Mouse (Mus musculus): ENCODE measurements around the gene Six4. TPM values are rescaled to one million over a fixed set of nuclear protein-coding genes. Genes with fewer than 3 reads are reported as not detected.
"Not testable (repeated sequence)": the region's sequence is repeated elsewhere in the genome, so short reads cannot be mapped to it uniquely, and the experiment has no call there.

The Six4 gene
- total RNA-seq, 4 experiments from 2014 or later = 0.94 to 1.4 (median 1.0) TPM

DNA sequence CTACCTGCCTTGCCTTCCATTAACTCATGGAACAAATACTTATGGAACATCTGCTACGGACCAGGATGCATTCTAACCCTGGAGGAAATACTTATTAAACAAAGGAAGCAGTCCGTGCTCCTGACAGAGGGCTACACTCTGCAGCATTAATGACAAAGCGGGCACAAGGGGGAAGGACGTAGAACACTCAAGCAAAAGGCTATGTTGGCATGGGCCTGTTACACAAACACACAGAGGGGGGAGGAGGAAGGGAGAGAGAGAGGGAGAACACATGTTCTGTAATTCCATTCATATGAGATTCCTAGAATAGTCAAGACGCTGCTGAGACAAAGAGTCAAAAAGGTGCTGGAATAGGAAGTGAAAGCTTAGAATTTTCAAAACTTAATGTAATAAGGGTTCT is 24.8 kb downstream of the Six4 start:
- no peak for DNase-seq

DNA sequence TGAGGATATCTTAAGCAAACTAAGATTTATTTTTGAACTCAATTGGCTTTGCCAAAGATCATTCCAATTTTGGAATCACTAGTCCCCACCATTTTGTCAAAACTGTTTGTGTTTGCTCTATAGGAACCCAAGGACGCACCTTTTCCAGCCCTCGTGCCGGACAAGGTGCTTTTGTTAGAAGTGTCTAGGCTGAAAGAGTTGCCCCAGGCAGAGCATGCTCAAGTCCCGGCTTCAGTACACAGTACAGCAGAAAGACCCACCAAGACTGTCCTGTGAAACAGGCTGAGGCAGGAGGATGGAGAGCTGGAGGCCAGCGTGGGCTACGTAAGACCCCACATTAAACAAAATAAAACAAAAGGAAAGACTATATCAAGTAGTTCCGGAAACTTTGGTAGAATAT is 26.2 kb downstream of the Six4 start:
- DNase-seq = no peak

DNA sequence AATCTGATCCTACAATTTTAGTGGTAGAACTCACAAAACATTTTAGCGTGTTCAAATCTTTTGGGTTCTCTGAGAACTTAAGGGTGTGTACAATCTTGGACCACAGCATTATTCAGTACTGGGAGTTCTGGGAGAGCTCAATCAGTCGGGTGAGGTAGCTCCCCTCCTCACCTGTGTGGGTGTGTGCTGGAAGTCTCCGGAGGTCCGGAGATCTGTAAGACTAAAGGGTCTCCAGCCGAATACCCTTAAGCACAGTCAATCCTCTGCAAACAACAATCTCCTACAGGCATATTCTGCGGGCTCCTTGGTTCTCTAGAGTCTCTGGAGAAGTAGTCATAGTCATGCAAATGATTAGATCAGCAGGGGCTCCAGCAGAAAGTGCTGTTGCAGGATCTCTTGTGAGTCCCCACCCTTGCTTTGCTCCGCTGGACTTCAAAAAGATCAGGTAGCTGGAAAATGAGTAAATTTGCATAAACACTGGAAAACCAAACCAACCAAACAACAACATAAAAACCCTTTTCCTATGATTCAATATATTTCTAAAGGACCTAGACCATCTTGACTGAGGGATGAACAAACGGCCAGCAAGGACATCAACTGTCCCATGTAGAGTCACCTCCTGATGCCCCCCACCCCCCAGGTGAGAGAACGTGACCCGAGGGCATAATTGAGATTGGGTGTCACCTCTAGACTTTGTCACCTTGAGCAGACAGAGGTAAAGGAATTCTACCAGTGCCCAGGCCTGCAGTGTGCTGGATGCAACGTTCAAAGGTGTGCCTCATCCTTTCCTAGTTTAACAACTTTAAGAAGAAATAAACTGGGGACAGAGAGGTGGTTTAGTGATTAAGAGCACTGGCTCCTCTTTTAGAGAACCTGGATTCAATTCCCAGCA is 27.3 kb downstream of the Six4 start:
- no peak for DNase-seq

DNA sequence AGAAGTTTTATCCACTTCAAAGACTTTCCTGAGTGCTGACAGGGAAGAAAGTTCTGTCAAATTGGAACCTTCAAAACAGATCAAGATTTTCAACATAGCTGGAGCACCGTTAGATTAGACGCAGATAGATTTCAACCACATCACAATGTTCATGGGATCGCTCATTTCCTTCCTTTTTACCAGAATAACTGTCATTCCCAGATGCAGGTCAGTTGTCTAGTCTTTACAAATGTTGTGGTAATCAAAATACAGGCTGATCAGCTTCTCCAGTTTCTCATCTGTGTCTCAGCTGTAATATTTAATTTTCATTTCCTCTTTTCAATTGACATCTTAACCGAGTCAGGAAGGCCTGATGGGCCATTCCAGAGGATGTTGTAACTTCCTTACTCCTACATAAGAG is 29.5 kb downstream of the Six4 start:
- DNase-seq = no peak

DNA sequence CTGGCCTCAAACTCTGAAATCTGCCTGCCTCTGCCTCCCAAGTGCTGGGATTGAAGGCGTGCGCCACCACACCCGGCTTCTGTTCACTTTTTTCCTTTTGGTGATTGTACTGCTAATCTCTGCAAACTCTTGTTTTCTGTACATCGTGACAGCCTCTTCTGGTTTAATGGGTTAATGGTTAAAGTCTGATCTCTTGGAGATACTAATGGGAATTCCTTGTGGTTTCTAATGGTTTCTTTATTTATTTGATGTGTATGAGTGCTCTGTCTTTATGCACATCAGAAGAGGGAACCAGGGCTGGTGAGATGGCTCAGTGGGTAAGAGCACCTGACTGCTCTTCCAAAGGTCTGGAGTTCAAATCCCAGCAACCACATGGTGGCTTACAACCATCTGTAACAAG is 31.4 kb downstream of the Six4 start:
- not testable (repeated sequence) for DNase-seq

DNA sequence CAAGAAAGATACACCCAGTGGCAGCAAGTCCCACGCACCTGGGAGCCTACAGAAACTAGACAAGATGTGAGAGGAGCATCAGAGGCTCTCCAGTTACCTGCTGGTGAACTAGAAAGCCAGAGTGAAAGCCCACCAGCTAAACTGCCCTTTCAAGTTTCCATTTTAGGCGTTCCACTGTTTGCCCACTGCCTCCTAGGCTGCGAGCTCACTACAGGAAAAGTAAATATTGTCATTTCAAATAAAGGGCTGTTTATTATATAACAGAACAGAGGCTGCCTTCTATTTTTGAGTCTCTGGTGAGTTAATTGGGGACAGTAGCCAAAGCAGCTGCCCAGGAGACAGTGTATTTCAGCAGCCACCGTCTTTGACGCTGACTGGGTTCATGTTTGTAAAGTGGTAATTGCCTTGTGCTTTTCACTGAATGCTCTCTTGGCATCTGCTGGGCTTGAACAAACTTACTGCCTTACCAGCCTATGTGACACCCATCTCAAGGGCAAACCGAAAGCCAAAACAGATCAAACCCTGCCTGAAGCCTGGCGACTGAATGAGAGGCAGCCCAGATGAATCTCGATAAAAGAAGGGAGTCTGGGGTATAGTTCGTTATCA is 52.3 kb downstream of the Six4 start:
- DNase-seq = no peak

DNA sequence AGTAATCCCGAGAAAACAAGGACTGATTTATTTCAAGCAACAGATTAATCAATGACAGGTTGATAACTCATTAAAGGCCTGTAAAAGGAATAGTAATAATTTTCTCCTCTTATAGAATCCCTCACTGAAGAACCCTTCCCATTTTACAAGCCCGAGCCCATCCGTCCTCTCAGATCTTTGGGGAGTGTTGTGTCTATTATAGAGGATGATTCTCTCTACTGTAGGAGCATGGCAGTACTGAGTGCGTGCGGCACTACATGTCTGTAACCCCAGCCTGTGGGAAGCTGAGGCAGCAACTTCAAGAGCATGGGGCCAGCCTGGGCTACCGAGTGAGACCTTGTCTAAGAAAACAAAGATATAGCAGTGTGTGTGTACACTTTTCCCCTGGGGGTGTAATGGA is 55.8 kb downstream of the Six4 start:
- DNase-seq = no peak

DNA sequence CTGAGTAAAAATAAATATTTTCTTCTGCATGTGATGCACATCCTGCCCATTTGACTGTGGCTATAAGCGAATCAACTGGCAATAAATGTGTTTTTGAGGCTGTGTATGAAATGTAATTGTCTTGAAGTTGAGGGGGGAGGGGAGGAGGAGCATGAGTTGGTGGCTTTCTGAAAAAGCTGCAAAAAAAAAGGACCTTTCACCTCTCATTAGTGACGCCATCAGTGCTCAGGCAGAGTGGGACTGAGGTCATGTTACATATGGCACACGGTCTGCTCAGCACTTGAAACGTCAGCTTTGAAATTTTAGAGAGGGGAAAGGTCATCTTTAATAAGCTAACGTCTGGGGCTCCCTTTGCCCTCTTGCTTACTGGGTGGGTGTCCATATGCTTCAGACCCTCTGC is 57.8 kb downstream of the Six4 start:
- DNase-seq = no peak

DNA sequence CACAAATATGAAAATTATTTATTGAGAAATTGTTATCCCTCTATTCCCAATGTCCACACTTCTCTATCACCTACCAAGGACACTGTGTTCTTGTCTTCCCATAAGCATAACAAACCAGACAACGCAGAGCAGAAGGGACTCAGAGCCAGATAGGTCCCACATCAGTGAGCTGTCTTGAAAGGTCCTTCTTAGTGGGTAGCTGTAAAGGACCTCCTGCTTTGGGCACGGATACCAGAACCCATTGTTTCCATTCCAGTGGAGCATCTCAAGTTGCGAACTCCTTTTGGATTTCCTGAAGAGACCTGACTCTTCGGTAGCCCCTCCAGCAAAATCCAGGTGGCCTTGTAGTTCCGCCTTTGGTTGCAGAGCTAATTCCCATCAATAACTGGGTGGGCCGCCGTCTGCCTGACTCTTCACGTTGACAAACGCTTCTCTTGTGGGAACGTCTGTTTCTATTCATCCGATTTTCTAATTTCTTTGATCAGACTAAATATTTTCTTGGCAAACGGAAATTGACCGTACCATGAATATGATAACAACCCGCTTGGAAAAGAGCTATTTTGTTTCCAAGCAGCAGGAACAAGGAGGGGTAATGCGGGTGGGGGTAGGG is 58.6 kb downstream of the Six4 start:
- DNase-seq = no peak

DNA sequence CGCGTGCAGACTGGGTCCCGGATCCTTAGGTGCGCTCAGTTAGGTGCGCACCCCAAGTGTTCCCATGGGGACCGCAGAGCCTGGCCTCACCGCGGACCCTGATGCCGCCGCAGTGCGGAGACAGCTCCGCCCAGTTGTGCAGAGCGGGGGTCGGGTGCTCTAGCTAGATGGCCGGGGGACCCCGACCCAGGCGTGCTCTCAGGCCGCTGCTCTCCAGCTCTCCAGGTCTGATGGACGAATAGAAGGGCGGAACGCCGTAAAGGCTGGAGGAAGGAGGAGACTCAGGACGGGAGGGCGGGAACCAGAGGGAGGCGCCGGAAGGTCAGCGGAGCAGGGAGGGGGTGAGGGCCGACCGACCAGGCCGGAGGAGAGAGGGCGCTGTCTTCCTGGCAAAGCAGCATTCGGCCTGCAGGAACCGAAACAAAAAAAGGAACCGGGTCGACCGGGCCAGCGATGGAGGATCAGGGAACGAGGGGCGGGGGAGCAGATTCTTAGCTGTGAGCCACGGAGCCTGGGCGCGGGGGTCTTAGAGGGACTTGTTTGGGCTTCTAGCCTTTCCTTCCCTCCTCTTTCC is 59.5 kb downstream of the Six4 start, which contains the start of gene Six1:
TSS of gene Six1 (minus strand) at position 220 of the 574 bp plus-strand sequence.
- peak; percentile 64 for DNase-seq

DNA sequence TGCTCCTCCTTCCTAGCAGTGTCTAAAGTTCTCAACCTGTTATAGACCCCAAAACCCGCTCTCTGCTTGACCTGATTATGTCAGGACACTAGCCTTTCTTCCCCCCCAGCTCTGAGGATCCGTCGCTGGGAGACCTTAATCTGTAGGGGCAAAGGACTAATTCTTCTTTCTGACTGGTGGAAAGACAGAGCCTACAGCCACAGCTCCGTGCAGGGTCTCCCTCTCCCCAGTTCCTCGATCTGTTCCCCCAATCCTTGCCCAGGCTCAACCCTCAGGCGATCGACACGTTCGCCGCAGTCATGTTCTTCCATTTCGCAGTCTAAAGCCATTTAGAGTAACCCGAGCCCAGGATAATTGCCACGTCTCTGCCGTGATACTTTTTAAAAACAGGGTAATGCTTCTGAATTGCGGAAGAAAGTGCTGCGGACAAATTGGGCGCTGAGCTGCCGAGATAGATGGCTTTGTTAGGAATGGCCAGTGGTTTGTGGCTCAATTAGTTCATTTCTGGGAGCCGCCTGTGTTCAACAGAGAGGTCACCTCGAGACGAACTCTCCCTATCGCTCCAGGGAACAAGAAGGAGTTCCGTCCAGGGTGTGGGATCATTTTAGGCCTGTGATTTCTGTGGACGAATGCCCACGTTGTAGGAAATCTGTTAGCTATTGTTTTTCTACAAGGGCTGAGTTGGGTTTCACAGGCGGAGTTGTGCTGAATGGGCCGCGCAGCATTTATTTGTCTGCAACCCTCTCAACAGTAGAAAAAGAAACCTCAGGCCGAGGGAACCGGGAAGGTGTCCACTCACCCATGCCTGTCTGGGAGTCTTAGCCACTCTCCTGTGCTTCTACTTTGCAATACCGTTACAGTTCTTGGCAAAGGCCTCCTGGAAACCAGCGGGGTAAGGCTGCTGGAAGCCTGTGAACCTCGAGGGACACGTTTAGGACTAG is 60.3 kb downstream of the Six4 start:
- no peak for DNase-seq

DNA sequence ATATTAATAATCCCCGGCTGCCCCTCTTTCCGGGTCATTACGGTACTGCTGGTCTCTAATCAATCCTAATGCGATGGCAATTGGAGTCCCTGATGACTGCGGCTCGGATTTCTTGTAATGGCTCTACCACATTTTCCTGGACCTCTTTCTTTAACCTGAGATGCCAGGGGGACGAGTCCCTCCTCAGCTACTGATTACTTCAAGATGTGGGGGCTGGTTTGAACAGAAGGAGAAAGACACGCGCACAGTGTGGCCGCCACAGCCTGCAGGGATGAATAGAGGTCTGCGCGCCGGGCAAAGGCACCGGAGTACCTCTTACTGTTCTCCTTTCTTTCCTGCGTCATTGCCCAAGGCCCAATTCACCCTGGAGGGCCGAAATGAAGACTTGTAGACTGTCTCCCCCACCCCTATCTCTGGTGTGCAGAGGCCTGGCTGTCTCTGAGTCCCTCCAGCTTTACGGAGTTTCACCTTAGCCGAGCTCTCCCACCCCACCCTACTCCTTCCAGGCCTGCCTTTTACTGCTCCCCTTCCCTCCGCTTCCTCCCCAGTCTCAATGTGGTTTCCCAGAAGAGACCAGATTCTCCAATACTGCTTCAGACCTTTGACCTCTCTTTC is 61.1 kb downstream of the Six4 start:
- DNase-seq = no peak

DNA sequence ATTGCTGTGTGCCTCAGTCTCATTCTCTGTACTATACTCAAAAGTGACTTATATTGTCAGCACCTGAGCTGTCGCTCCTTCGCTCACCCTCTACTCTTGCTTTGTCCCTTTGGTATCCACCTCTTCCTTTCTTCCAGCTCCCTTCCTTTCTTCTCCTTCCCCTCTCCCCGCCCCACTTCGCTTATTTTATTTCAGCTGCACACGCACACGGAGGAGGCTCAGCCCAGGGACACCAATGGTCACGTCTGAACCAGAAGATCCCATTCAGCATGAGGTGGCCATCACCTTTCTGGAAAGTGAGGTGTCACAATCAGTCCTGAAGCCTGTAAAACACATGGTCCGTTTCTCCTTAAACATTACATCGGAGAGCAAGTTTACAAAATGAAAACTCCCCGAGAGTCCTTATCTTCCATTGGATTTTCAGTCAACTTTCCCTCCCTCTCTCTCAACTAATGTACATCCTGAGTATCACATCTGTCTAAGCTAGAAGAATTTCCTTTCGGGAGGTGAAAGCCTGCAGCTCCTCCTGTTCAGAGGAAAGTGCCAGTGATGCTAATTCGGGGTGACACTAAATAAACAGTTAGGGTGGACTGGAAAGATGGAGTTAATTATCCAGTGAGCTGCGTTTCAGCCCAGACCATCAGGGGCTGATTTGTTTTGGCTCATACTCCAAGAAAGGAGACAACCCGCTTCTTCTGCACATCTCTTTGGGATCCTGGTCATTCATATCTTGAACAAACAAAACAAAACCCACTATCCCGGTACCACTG is 62.3 kb downstream of the Six4 start:
- DNase-seq = no peak

DNA sequence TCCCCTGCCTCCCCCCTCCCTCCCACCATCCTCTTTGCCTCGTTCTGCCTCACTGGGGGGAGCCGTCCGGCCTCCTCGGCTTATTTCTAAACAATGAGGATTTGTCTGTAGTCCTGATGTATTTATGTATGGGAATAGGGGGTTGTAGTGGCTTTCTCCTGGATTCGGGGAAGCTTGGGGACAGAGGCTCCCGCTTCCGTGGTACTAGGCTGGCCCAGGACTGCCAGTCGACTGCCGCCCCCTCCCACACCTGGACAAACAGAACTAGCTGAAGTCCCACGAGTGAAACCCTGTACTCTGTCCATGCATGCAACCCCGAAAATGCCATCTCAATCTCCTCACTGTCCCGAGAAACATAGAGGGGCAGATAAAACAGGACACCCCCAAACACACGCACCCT is 63.0 kb downstream of the Six4 start:
- DNase-seq = no peak

Other genes with a start within 250 kb of the Six4 start
- gene Six6, start 173.6 kb downstream of the Six4 start, total RNA-seq (2022) = not detected
- gene 4930447C04Rik, start 172.7 kb downstream of the Six4 start, total RNA-seq (2022) = under 1 TPM in 3 of 4 experiments, not detected in 1; 0.24 to 0.49 (median 0.28) TPM
- gene Six1, start 59.6 kb downstream of the Six4 start, total RNA-seq (2022) = 1 to 10 TPM in 3 of 4 experiments, under 1 TPM in 1; 0.94 to 2.3 (median 1.3) TPM
- 10 to 100 TPM; 21.1 to 29.8 (median 24.7) TPM for gene Mnat1, start 10.3 kb upstream of the Six4 start, total RNA-seq (2022)
- gene Trmt5, start 173.3 kb upstream of the Six4 start, total RNA-seq (2022) = 10 to 100 TPM; 13.1 to 19.5 (median 14.6) TPM
- 10 to 100 TPM in 3 of 4 experiments, 1 to 10 TPM in 1; 7.5 to 16.0 (median 12.6) TPM for gene Slc38a6, start 173.3 kb upstream of the Six4 start, total RNA-seq (2022)

Data from adrenal gland, adult 8-10 months (tissue).